Mouse (Mus musculus): ENCODE data around the gene Pde3a.

- TF ChIP-seq POLR2A (IDR thresholded peaks at IDR 0.05; ENCODE audit: extremely low read depth, insufficient read depth, low read length), result no peak
- no peak for TF ChIP-seq CTCF (IDR thresholded peaks at IDR 0.05; ENCODE audit: low read depth, low read length)
Measured at GRCm38 (mm10) chr6:141408758-141409157, 159.7 kb downstream of the Pde3a start.

All from liver, adult 2 months (tissue).